Mouse (Mus musculus): ENCODE data around the gene Ndufc2. TPM values are rescaled to one million over a fixed set of nuclear protein-coding genes. Genes with fewer than 3 reads are reported as not detected.

Ndufc2 gene
- polyA plus RNA-seq, 1 experiment from 2014 or later: 744 TPM

DNA sequence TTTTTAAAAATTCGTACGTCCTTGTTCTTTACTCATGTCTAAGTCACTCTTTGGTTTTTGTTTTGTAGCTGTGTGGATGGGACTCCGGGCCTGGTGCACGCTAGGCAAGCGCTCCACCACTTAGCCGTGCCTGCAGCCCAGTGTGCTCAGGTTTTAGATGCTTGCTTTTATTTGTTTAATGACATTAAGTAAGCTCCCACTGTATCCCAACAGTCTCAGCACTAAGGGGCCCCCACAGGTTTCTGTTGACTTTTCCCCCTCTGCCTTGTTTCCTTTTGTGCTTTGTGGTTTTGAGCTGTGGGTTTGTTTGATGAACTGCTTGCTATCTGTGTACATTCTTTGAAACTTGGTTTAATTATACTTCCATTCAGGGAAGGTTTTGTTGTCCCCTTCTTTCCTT is 52.4 kb downstream of the Ndufc2 start:
- H3K27me3 ChIP-seq (ENCODE audit: insufficient read depth, low read length): no peaks in the 10 kb centered on the region
- no peaks in the 10 kb centered on the region for H3K36me3 ChIP-seq (ENCODE audit: insufficient read depth, low read length)
- no peak overlapping the region for H3K9ac ChIP-seq (ENCODE audit: low read depth, low read length)
- no peak overlapping the region for H3K4me2 ChIP-seq (ENCODE audit: low read length)
- WGBS: 83% methylated on average over 6 of the region's 6 CpGs
- DNase-seq (ENCODE audit: low spot score) (no peak), ATAC-seq (replicated peaks; ENCODE audit: low FRiP score, low read depth) (no peak)
- no peaks in the 10 kb centered on the region for H3K9me3 ChIP-seq (replicated peaks; ENCODE audit: low read length)
- H3K4me3 ChIP-seq (replicated peaks; ENCODE audit: low read depth, low read length): no peak overlapping the region
- H3K4me1 ChIP-seq (replicated peaks; ENCODE audit: insufficient read depth, low read length): no peaks in the 10 kb centered on the region; the same call in 1 of the 2 replicates
- no peak for TF ChIP-seq CTCF (IDR thresholded peaks at IDR 0.05; ENCODE audit: low read depth)
- H3K27ac ChIP-seq: no peak overlapping the region

DNA sequence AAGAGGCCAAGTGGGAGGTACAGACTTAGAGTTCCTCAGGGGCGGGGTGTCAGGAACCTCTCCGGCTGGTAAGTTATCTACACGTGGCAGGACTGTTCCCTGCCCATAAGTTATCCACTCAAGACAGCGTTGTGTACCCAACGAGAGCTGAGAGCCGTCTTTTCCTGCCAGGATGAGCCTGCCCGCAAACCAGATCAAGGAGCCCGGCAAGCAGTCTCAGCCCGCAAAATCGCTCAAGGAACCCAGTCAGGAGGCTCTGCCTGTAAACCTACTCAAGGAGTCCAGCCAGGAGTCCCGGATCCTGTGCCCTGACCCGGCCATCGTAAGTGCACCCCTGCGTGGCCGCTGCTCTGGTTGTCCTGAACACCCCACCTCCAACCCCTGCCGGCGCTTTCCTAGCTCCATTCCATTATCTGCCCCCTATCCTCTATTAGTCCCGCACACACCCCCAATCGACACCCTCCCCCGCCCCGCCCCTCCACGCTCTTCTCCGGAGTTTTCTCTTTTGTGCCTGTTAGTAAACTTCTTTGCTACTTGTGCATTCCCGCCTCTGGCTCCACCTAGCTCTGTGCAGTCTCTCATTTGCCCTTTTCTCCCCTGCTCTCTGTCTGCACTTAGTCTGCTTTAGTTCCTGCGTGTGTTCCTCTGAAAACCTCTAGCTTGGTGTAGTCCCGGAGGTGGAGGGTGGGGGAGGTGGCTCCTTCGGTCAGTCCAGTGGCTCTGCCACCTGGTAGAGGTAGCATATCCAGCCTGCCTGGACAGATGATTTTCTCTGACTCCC is 53.5 kb downstream of the Ndufc2 start:
- Histone ChIP-seq H3K4me2 (ENCODE audit: low read length) (peak overlapping the region; percentile 84), H3K4me3 (replicated peaks; ENCODE audit: low read depth, low read length) (peak overlapping the region; percentile 27), H3K36me3 (ENCODE audit: insufficient read depth, low read length) (no peaks in the 10 kb centered on the region), H3K27ac (no peak overlapping the region), H3K9me3 (replicated peaks; ENCODE audit: low read length) (no peaks in the 10 kb centered on the region), H3K27me3 (ENCODE audit: insufficient read depth, low read length) (no peaks in the 10 kb centered on the region), H3K4me1 (replicated peaks; ENCODE audit: insufficient read depth, low read length) (no peaks in the 10 kb centered on the region; the same call in 1 of the 2 replicates), H3K9ac (ENCODE audit: low read depth, low read length) (peak overlapping the region; percentile 2; the same call in 1 of the 2 replicates)
- TF ChIP-seq CTCF (IDR thresholded peaks at IDR 0.05; ENCODE audit: low read depth): no peak
- WGBS: 1% methylated on average over 27 of the region's 27 CpGs
- ATAC-seq (replicated peaks; ENCODE audit: low FRiP score, low read depth) (peak; percentile 73; the same call in 1 of the 2 replicates), DNase-seq (ENCODE audit: low spot score) (peak; percentile 40)

DNA sequence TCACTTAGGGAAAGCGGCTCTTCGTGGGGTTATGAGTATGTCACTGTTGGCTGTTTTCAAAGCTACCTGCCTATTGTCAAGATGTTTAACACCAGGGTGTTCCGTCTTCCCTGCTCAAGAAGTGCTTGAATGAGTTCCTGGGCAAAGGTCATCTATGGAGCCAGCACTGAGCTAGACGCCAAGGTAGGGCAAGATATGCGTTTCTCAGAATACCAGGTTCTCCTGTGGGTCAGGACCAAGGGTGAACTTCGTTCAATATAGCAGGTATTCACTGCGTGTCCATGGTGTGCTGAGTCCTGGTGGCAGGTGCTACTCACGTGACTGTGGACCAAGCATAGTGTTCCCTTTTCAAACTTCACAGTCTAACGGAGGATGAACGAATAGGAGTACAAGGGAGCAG is 55.0 kb downstream of the Ndufc2 start:
- Histone ChIP-seq H3K9ac (ENCODE audit: low read depth, low read length) (no peak overlapping the region), H3K4me3 (replicated peaks; ENCODE audit: low read depth, low read length) (no peak overlapping the region), H3K4me1 (replicated peaks; ENCODE audit: insufficient read depth, low read length) (no peaks in the 10 kb centered on the region; the same call in 1 of the 2 replicates), H3K4me2 (ENCODE audit: low read length) (no peak overlapping the region), H3K9me3 (replicated peaks; ENCODE audit: low read length) (no peaks in the 10 kb centered on the region), H3K27me3 (ENCODE audit: insufficient read depth, low read length) (no peaks in the 10 kb centered on the region), H3K36me3 (ENCODE audit: insufficient read depth, low read length) (no peaks in the 10 kb centered on the region), H3K27ac (no peak overlapping the region)
- 91% methylated on average over 10 of the region's 10 CpGs for WGBS
- ATAC-seq (replicated peaks; ENCODE audit: low FRiP score, low read depth): no peak
- DNase-seq (ENCODE audit: low spot score): no peak
- TF ChIP-seq CTCF (IDR thresholded peaks at IDR 0.05; ENCODE audit: low read depth): no peak

DNA sequence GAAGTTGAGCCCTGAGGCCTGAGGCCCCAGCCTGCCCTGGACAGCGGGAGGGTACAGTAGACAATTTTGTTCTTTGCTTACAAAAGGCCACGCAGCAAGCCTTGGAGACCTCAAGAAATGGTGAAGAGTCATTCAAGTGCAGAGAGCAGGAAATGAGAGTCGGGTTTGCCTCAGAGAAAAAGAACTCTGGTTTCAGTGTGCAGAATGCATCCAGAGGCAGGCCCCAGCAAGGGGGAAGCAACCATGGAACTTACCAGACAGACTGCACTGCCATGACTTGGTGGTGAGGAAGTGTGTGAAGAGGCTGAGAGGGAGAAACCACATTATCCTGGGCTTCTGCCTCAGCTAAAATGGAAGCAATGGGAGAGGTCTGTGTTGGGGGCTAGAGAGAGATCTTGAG is 55.8 kb downstream of the Ndufc2 start:
- Histone ChIP-seq H3K36me3 (ENCODE audit: insufficient read depth, low read length) (no peaks in the 10 kb centered on the region), H3K27me3 (ENCODE audit: insufficient read depth, low read length) (no peaks in the 10 kb centered on the region), H3K9me3 (replicated peaks; ENCODE audit: low read length) (no peaks in the 10 kb centered on the region), H3K4me2 (ENCODE audit: low read length) (no peak overlapping the region), H3K27ac (no peak overlapping the region), H3K4me1 (replicated peaks; ENCODE audit: insufficient read depth, low read length) (no peaks in the 10 kb centered on the region; the same call in 1 of the 2 replicates), H3K9ac (ENCODE audit: low read depth, low read length) (no peak overlapping the region), H3K4me3 (replicated peaks; ENCODE audit: low read depth, low read length) (no peak overlapping the region)
- WGBS: 45% methylated on average over 3 of the region's 3 CpGs
- DNase-seq (ENCODE audit: low spot score) (no peak), ATAC-seq (replicated peaks; ENCODE audit: low FRiP score, low read depth) (no peak)
- TF ChIP-seq CTCF (IDR thresholded peaks at IDR 0.05; ENCODE audit: low read depth): no peak

Other genes starting within 250 kb of the Ndufc2 start
- 0.91 and 1.1 TPM in 2 replicates for gene Usp35, start 68.0 kb upstream of the Ndufc2 start, polyA plus RNA-seq (2015; fragmentation: Nextera tagmentation; extraction: Ambion mirVana)
- gene Kctd21, start 67.7 kb upstream of the Ndufc2 start, polyA plus RNA-seq (2015; fragmentation: Nextera tagmentation; extraction: Ambion mirVana): 2.0 and 2.8 TPM in 2 replicates
- gene Alg8, start 28.4 kb upstream of the Ndufc2 start, polyA plus RNA-seq (2015; fragmentation: Nextera tagmentation; extraction: Ambion mirVana): 25.8 and 27.1 TPM in 2 replicates
- 0.77 and 1.4 TPM in 2 replicates for gene Thrsp, start 17.7 kb downstream of the Ndufc2 start, polyA plus RNA-seq (2015; fragmentation: Nextera tagmentation; extraction: Ambion mirVana)
- 0.72 and 0.88 TPM in 2 replicates for gene Kctd14, start 51.3 kb downstream of the Ndufc2 start, polyA plus RNA-seq (2015; fragmentation: Nextera tagmentation; extraction: Ambion mirVana)
- 36.4 and 37.4 TPM in 2 replicates for gene Ints4, start 81.0 kb downstream of the Ndufc2 start, polyA plus RNA-seq (2015; fragmentation: Nextera tagmentation; extraction: Ambion mirVana)
- gene Aamdc, start 179.5 kb downstream of the Ndufc2 start, polyA plus RNA-seq (2015; fragmentation: Nextera tagmentation; extraction: Ambion mirVana): 59.7 and 61.4 TPM in 2 replicates
- gene Rsf1, start 179.9 kb downstream of the Ndufc2 start, polyA plus RNA-seq (2015; fragmentation: Nextera tagmentation; extraction: Ambion mirVana): 17.7 and 22.0 TPM in 2 replicates